Mouse (Mus musculus) MEL (cell line): ENCODE measurements around the gene Abca8b. TPM values are rescaled to one million over a fixed set of nuclear protein-coding genes. Genes with fewer than 3 reads are reported as not detected.

ENCODE experiments used
- DNase-seq: peaks from one replicate; pipeline ENCODE4 v3.0.0; 2011; ENCODE audit warnings: low read depth, low spot score
- H3K27ac ChIP-seq: 2 replicates; pipeline ENCODE4 v1.5.1; 2012; ENCODE audit warnings: low read depth, mild to moderate bottlenecking, control low read depth, low read length, moderate library complexity; ENCODE audit not compliant: control insufficient read depth
- H3K27me3 ChIP-seq, 2 experiments: fragments of 150-350 bp in 1 of 2; sonication (generic) in 1 of 2; 2 replicates each; pipeline ENCODE4 v1.6.1; 2012; ENCODE audit warnings: low read length in 2 of 2, mild to moderate bottlenecking in 2 of 2, improper control_type of control experiment in 1 of 2, moderate library complexity in 1 of 2; ENCODE audit not compliant: insufficient read depth in 2 of 2, control insufficient read depth in 1 of 2
- H3K36me3 ChIP-seq, 2 experiments: 2 replicates each; pipeline ENCODE4 v1.6.1; 2012 to 2014; ENCODE audit warnings: low read length in 2 of 2, improper control_type of control experiment in 1 of 2, inconsistent platforms in 1 of 2, mild to moderate bottlenecking in 1 of 2; ENCODE audit not compliant: insufficient read depth in 2 of 2, control insufficient read depth in 1 of 2
- H3K4me1 ChIP-seq, 2 experiments: fragments of 150-350 bp in 1 of 2; sonication (generic) in 1 of 2; 2 replicates each; pipeline ENCODE4 v1.6.1; 2012; ENCODE audit warnings: low read length in 2 of 2, improper control_type of control experiment in 1 of 2, mild to moderate bottlenecking in 1 of 2; ENCODE audit not compliant: insufficient read depth in 2 of 2, control insufficient read depth in 1 of 2
- H3K4me3 ChIP-seq, 2 experiments: fragments of 150-350 bp in 1 of 2; sonication (generic) in 1 of 2; 2 replicates each; pipeline ENCODE4 v1.5.1; 2012; ENCODE audit warnings: low read depth in 2 of 2, low read length in 2 of 2, mild to moderate bottlenecking in 2 of 2, moderate library complexity in 2 of 2, control low read depth in 1 of 2, improper control_type of control experiment in 1 of 2; ENCODE audit not compliant: control insufficient read depth in 1 of 2, insufficient read depth in 1 of 2
- H3K79me2 ChIP-seq: 2 replicates; pipeline ENCODE4 v1.6.1; 2012; ENCODE audit warnings: mild to moderate bottlenecking, low read length, moderate library complexity; ENCODE audit not compliant: control insufficient read depth, poor library complexity, insufficient read depth
- H3K9ac ChIP-seq: 2 replicates; pipeline ENCODE4 v1.6.1; 2012; ENCODE audit warnings: low read depth, mild to moderate bottlenecking, control low read depth, low read length, moderate library complexity; ENCODE audit not compliant: control insufficient read depth, poor library complexity, severe bottlenecking
- H3K9me3 ChIP-seq: fragments of 150-350 bp; sonication (generic); replicated peaks from 2 replicates; pipeline ENCODE4 v1.6.1; 2012; ENCODE audit warnings: mild to moderate bottlenecking, low read length, improper control_type of control experiment, moderate library complexity; ENCODE audit not compliant: insufficient read depth
- BHLHE40 ChIP-seq: IDR thresholded peaks from 2 replicates; pipeline ENCODE4 v1.6.1; 2012; ENCODE audit warnings: low read depth, mild to moderate bottlenecking, inconsistent platforms, low read length, improper control_type of control experiment, borderline replicate concordance
- CTCF ChIP-seq, 3 experiments: IDR thresholded peaks in 2 of 3; conservative IDR thresholded peaks in 1 of 3; 2 replicates each; pipeline ENCODE4 v1.5.1; 2011 to 2012; ENCODE audit warnings: low read length in 3 of 3, low read depth in 2 of 3, mild to moderate bottlenecking in 2 of 3, improper control_type of control experiment in 1 of 3, inconsistent platforms in 1 of 3, mixed read lengths in 1 of 3, moderate library complexity in 1 of 3; ENCODE audit not compliant: control insufficient read depth in 1 of 3, insufficient read depth in 1 of 3, poor library complexity in 1 of 3, severe bottlenecking in 1 of 3
- ELF1 ChIP-seq: IDR thresholded peaks from 2 replicates; pipeline ENCODE4 v1.6.1; 2014; ENCODE audit warnings: low read depth, mild to moderate bottlenecking, inconsistent platforms, low read length, improper control_type of control experiment, moderate library complexity
- EP300 ChIP-seq, 2 experiments: IDR thresholded peaks; 2 replicates each; pipeline ENCODE4 v1.6.1; 2011; ENCODE audit warnings: improper control_type of control experiment in 2 of 2, low read length in 2 of 2, low read depth in 1 of 2, mild to moderate bottlenecking in 1 of 2
- ETS1 ChIP-seq: IDR thresholded peaks from 2 replicates; pipeline ENCODE4 v1.6.1; 2012; ENCODE audit warnings: low read depth, mild to moderate bottlenecking, inconsistent platforms, low read length, improper control_type of control experiment, moderate library complexity
- GATA1 ChIP-seq: IDR thresholded peaks from 2 replicates; pipeline ENCODE4 v1.6.1; 2011; ENCODE audit warnings: low read depth, low read length, improper control_type of control experiment
- MAFK ChIP-seq: IDR thresholded peaks from 2 replicates; pipeline ENCODE4 v1.6.1; 2011; ENCODE audit warnings: low read depth, mild to moderate bottlenecking, low read length, improper control_type of control experiment, borderline replicate concordance
- MAX ChIP-seq: IDR thresholded peaks from 2 replicates; pipeline ENCODE4 v1.6.1; 2011; ENCODE audit warnings: low read length, improper control_type of control experiment
- MXI1 ChIP-seq: IDR thresholded peaks from 2 replicates; pipeline ENCODE4 v1.6.1; 2011; ENCODE audit warnings: mild to moderate bottlenecking, low read depth, low read length, improper control_type of control experiment
- MYB ChIP-seq: IDR thresholded peaks from 2 replicates; pipeline ENCODE4 v1.6.1; 2011; ENCODE audit warnings: mild to moderate bottlenecking, low read depth, low read length, improper control_type of control experiment
- NELFE ChIP-seq: IDR thresholded peaks from 2 replicates; pipeline ENCODE4 v1.6.1; 2011; ENCODE audit warnings: low read depth, low read length, improper control_type of control experiment
- POLR2A ChIP-seq, 2 experiments: IDR thresholded peaks; 2 replicates each; pipeline ENCODE4 v1.6.1; 2011 to 2012; ENCODE audit warnings: low read length in 2 of 2, mild to moderate bottlenecking in 2 of 2, control low read depth in 1 of 2, improper control_type of control experiment in 1 of 2, low read depth in 1 of 2, moderate library complexity in 1 of 2; ENCODE audit not compliant: control insufficient read depth in 1 of 2, insufficient read depth in 1 of 2, poor library complexity in 1 of 2
- RCOR1 ChIP-seq: IDR thresholded peaks from 2 replicates; pipeline ENCODE4 v1.6.1; 2012; ENCODE audit warnings: low read depth, mild to moderate bottlenecking, inconsistent platforms, low read length, improper control_type of control experiment
- SIN3A ChIP-seq: IDR thresholded peaks from 2 replicates; pipeline ENCODE4 v1.6.1; 2012; ENCODE audit warnings: low read length, improper control_type of control experiment, inconsistent platforms
- TBP ChIP-seq: IDR thresholded peaks from 2 replicates; pipeline ENCODE4 v1.8.0; 2011; ENCODE audit warnings: low read depth, low read length, improper control_type of control experiment
- TCF12 ChIP-seq: IDR thresholded peaks from 2 replicates; pipeline ENCODE4 v1.6.1; 2014; ENCODE audit warnings: low read depth, mild to moderate bottlenecking, inconsistent platforms, low read length, improper control_type of control experiment, moderate library complexity
- USF1 ChIP-seq: IDR thresholded peaks from 2 replicates; pipeline ENCODE4 v1.6.1; 2014; ENCODE audit warnings: low read depth, mild to moderate bottlenecking, inconsistent platforms, low read length, improper control_type of control experiment, moderate library complexity
- USF2 ChIP-seq, 2 experiments: IDR thresholded peaks; 2 replicates each; pipeline ENCODE4 v1.6.1; 2011 to 2012; ENCODE audit warnings: improper control_type of control experiment in 2 of 2, low read length in 2 of 2, borderline replicate concordance in 1 of 2, inconsistent platforms in 1 of 2, low read depth in 1 of 2, mild to moderate bottlenecking in 1 of 2; ENCODE audit not compliant: insufficient read depth in 1 of 2
- ZMIZ1 ChIP-seq: IDR thresholded peaks from 2 replicates; pipeline ENCODE4 v1.6.1; 2012; ENCODE audit warnings: low read depth, mild to moderate bottlenecking, inconsistent platforms, low read length, improper control_type of control experiment, moderate library complexity
- ZNF384 ChIP-seq: IDR thresholded peaks from 2 replicates; pipeline ENCODE4 v1.6.1; 2012; ENCODE audit warnings: low read depth, mild to moderate bottlenecking, inconsistent platforms, low read length, improper control_type of control experiment
- polyA plus RNA-seq, 2 experiments: library from polyadenylated mRNA; stranded (reverse) in 1 of 2; unstranded in 1 of 2; fragments of >175 nt in 1 of 2; fragments of >200 nt in 1 of 2; gene quantifications; 2 replicates each; pipeline versions ENCODE4 v1.2.1 to v1.2.4; 2012; ENCODE audit warnings: low replicate concordance in 2 of 2, low read depth in 1 of 2; ENCODE audit not compliant: insufficient read length in 2 of 2, insufficient read depth in 1 of 2, missing spikeins in 1 of 2
- total RNA-seq: library from RNA; depleted of rRNA; stranded (reverse); fragments of 300-350 nt; gene quantifications from 2 replicates; pipeline ENCODE4 v1.2.3, GENCODE M21; 2012

The Abca8b gene
- total and polyA plus RNA-seq, 3 experiments: not detected

DNA sequence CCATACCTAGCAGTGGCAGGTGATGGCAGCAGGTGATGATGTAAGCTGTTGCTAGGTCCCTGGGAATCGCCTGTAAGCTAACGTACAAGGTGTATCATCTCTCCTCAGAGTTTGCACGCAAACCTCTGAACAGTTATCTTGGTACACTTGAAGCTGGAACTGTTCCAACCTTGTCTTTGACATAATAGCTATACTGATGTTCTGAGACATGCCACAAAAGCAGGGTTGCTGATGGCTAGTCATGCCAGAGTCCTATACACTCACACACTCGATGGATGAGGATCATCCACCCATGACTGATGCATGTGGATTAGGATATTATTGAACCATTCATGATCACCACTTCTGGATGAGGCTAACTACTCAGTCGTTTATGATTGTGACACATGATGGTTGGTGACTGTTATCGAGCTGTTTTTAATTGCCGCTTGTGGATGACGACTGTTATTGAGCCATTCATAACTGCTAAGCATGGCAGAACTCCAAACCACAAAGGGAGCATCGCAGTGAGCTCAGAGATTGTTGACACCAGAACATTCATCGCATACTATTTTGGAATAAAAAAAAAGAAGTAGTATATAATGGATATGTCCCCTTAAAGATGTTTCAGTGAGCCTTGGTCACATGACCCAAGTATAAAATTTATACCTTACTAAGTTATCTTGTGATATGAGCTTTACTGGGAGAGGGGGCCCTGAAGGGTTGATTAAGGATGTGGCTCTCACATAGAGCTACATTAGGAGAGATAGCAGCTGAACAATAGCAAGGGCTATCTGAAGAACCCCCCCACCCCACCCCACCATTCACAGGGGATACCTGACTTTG lies 87.2 kb downstream of the Abca8b start:
- no peak overlapping the region for H3K4me3 ChIP-seq
- H3K9ac ChIP-seq: no peak overlapping the region
- H3K79me2 ChIP-seq: no peaks in the 10 kb centered on the region
- no peaks in the 10 kb centered on the region for H3K9me3 ChIP-seq
- H3K27me3 ChIP-seq: no peaks in the 10 kb centered on the region
- TF ChIP-seq NELFE: no peak
- TF ChIP-seq TCF12: peak; percentile 17; the same call in 1 of the 2 replicates
- 0 out of 2 replicates have a peak, but pooled peaks have one; percentile 26 for TF ChIP-seq MAX
- peak; percentile 83 for TF ChIP-seq ZNF384
- peak; percentile 3; the same call in 1 of the 2 replicates for TF ChIP-seq BHLHE40
- TF ChIP-seq MYB: peak; percentile 76
- no peak for TF ChIP-seq MXI1
- 0 out of 2 replicates have a peak, but pooled peaks have one; percentile 10 for TF ChIP-seq TBP
- TF ChIP-seq SIN3A: peak; percentile 50
- peak in 1 of 2 experiments; percentile 14; a peak in 1 of 4 replicates for TF ChIP-seq USF2 (IDR thresholded peaks at IDR 0.05; ENCODE audit: borderline replicate concordance in 1 of 2, insufficient read depth in 1 of 2, low read depth in 1 of 2, low read length in 2 of 2)
- peak; percentile 68; the same call in 1 of the 2 replicates for TF ChIP-seq RCOR1
- TF ChIP-seq EP300 (IDR thresholded peaks at IDR 0.05; ENCODE audit: low read depth in 1 of 2, low read length in 2 of 2): peak; percentile 73 to 75
- TF ChIP-seq USF1: peak; percentile 87
- peak; percentile 36; the same call in 1 of the 2 replicates for TF ChIP-seq GATA1
- TF ChIP-seq ELF1: no peak
- no peak for TF ChIP-seq ZMIZ1
- TF ChIP-seq ETS1: peak; percentile 92
- peaks cover 8 to 10% of the 10 kb centered on the region in 2 experiments for H3K4me1 ChIP-seq
- H3K27ac ChIP-seq: peak overlapping the region; percentile 10; the same call in 1 of the 2 replicates
- peak; percentile 89 for DNase-seq
- H3K36me3 ChIP-seq: peaks cover 0 to 4% of the 10 kb centered on the region in 2 experiments; a peak in 1 of 4 replicates

DNA sequence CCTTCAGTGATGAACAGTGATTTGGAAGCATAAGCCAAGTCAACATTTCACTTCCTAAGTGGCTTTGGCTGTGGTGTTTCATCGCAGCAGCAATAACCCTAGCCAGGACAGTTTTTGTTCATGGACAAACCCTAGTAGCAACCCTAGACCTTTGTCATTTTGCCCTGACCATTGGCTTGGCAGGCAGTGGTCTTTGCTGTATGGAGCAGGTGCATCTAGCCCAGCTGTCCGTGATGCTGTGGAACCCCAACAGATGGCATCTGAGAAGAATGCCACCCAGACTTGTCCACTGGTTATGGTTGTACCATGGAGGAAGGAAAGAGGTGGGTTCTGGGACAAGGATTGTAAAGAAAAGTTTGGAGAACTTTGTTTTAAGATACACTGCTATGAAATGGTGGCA lies 88.1 kb downstream of the Abca8b start:
- H3K9ac ChIP-seq: no peak overlapping the region
- TF ChIP-seq ZMIZ1 (no peak), ELF1 (no peak), MXI1 (no peak), CTCF (IDR thresholded peaks at IDR 0.05 in 2 of 3, conservative IDR thresholded peaks at IDR 0.05 in 1 of 3; ENCODE audit: control insufficient read depth in 1 of 3, insufficient read depth in 1 of 3, low read depth in 2 of 3, low read length in 3 of 3, poor library complexity in 1 of 3, severe bottlenecking in 1 of 3) (no peak), MAFK (no peak), POLR2A (IDR thresholded peaks at IDR 0.05; ENCODE audit: control insufficient read depth in 1 of 2, insufficient read depth in 1 of 2, low read depth in 1 of 2, low read length in 2 of 2, poor library complexity in 1 of 2) (no peak)
- TF ChIP-seq, all 39 proteins: peak for 0
- Histone ChIP-seq H3K79me2 (no peaks in the 10 kb centered on the region), H3K27me3 (no peaks in the 10 kb centered on the region), H3K9me3 (no peaks in the 10 kb centered on the region), H3K4me1 (peaks cover 8 to 10% of the 10 kb centered on the region in 2 experiments), H3K27ac (no peak overlapping the region), H3K36me3 (peaks cover 0 to 7% of the 10 kb centered on the region in 2 experiments; a peak in 1 of 4 replicates), H3K4me3 (no peak overlapping the region)
- DNase-seq: no peak
